Mouse (Mus musculus): ENCODE measurements around the gene Higd1c.
"Not testable (repeated sequence)": the region's sequence is repeated elsewhere in the genome, so short reads cannot be mapped to it uniquely, and the experiment has no call there.

Gene Higd1c

GRCm38 (mm10) chr15:100365967-100366366, 1.6 kb downstream of the Higd1c start:
- not testable (repeated sequence) for DNase-seq

DNA sequence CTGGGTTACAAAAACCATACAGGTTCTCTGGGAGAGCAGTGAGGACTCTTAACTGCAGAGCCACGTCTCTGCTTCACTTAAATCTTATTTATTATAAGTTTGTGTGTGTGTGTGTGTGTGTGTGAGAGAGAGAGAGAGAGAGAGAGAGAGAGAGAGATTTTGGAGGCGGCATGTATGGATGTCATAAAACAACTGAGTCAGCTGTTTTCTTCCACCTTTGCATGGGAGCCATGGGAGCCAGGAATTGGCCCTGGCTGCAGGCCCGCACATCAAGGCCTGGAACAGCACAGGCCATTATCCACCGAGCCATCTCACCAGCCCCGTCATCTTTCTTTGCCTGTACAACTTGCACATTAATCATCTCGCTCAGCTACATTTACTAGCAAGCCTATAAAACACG, 2.8 kb downstream of the Higd1c start:
- DNase-seq = no peak

DNA sequence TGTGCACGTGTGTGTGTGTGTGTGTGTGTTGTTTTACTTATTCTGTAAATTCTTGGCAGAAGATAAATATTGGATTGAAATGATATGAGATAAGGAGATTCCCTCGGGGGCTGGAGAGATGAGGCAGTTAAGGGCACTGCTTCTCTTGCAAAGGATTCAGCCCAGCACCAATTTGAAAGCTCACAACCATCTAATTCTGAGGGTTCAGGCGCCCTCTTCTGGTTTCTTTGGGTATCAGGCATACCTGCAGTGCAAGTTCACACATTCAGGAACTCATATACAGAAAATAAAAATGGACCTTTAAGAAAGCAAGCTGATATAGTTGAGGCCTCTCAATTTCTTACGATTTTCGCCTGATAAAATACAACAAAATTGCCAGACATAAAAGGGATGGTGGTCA, 10.7 kb downstream of the Higd1c start:
- DNase-seq = peak in 1 of 2 experiments; percentile 26

GRCm38 (mm10) chr15:100377847-100378505, 13.6 kb downstream of the Higd1c start:
- DNase-seq = not testable (repeated sequence)

GRCm38 (mm10) chr15:100379658-100380057, 15.3 kb downstream of the Higd1c start:
- DNase-seq = no peak

GRCm38 (mm10) chr15:100380104-100380503, 15.8 kb downstream of the Higd1c start:
- DNase-seq = no peak

GRCm38 (mm10) chr15:100385705-100386104, 21.4 kb downstream of the Higd1c start:
- DNase-seq = no peak

- DNase-seq = no peak
Measured at GRCm38 (mm10) chr15:100387544-100388223, 23.3 kb downstream of the Higd1c start.

DNA sequence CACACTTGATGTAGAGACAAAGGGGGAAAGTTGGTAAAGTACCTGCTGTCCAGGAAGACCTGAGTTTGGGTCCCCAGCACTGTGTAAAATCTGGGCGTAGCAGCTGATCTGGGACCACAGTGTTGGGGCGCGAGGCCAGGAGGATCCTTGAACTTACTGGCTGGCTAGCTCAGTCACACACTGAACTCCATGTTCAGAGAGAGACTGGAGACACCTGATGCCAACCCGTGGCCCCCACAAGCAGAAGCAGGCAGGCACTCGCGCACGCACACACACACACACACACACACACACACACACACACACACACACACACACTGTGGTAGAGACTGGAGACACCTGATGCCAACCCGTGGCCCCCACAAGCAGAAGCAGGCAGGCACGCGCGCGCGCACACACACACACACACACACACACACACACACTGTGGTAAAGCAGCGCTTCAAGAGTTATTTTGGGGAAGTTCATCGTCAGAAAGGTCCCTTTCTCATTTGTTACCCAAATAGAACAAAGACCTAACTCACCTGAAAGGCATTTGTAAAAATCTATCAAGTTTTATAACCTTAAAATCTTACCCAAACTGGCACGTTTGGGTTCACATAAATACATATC, 24.0 kb downstream of the Higd1c start:
- no peak for DNase-seq

DNA sequence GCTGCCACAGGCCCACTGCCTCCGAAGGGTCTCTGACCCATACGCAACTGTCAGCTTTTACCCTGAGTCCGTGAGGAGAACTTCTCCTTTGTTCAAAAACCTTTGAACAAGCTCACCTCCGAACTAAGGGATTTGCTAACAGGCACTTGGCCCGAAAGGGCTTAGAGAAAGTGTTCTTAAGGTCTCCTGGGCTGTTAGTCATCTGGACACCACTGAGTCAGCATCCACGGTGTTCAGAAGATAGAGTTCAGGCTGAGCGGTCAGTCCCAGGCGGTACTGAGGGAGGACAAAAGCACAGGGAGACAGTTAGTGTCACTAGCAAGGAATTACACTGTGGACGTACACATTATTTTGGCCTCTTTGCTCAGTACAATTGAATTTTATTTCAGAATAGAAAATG, 24.5 kb downstream of the Higd1c start:
- no peak for DNase-seq

DNA sequence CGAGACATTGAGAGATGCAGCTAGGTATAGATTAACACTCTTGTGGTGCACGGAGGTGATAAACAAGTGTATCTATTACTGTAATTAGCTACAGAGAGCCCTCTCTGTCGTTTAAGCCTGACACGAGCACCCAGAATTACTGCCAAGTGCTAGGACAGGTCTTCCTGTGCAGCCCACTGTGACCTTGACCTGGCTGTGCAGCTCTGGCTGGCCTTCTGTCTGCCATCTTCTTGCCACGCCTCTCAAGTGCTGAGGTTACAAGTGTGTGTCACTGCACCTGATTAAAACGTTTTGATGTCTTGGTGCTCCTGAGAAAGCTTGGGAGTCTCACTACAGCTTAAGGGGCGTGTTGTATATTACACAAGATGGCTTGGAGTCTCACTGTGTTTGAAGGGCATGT, 26.7 kb downstream of the Higd1c start:
- no peak for DNase-seq

GRCm38 (mm10) chr15:100391599-100391998, 27.3 kb downstream of the Higd1c start:
- DNase-seq = no peak

- no peak for DNase-seq
Measured at GRCm38 (mm10) chr15:100393016-100393415, 28.7 kb downstream of the Higd1c start.

DNA sequence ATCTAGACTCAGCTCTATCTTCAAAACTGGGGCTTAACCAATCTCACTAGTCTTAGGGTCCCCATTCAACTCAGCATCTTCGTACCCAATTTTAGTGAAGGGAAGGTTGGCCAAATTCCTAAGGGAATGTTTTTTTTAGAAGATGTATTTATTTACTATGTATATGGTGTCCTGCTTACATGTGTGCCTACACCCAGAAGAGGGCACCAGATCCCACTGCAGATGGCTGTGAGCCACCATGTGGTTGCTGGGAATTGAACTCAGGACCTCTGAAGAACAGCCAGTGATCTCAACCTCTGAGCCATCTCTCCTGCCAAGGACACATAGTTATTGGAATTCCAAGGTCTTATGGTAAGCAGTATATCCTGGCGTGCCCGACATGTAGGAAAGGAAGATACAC, 31.2 kb downstream of the Higd1c start:
- DNase-seq = no peak

DNA sequence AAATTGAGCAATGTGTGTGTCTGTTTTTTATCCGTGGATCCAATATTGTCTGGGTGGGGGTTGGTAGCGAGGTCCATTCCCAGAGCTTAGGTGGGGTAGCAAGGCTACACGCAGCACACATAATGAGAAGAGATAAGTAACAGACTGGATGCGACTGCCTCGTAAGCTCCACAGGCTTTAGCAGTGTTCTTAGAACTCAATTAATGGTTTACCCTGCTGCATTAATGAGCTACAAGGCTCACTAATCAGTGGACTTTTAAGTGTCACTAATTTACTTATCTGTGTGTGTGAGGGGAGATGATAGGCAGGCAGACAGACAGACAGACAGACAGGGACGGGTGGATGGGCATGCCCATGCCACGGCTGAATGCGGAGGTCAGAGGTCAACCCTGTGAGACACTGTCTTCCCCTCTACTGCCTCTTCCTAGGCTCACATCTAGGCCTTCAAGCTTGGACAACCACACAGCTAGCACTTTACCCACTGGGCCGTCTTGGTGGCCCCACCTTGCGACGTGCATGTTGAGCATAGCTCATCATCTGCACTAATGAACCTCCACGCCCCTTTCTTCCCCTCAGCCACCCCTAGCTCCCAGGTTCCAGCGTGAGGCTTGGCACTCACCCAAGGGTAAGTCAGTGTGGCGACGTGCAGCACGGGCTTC, 36.4 kb downstream of the Higd1c start:
- no peak for DNase-seq

- DNase-seq = no peak
Measured at GRCm38 (mm10) chr15:100401811-100402210, 37.5 kb downstream of the Higd1c start.

GRCm38 (mm10) chr15:100402347-100402746, 38.0 kb downstream of the Higd1c start:
- no peak for DNase-seq

GRCm38 (mm10) chr15:100402798-100403197, 38.5 kb downstream of the Higd1c start:
- DNase-seq = no peak

DNA sequence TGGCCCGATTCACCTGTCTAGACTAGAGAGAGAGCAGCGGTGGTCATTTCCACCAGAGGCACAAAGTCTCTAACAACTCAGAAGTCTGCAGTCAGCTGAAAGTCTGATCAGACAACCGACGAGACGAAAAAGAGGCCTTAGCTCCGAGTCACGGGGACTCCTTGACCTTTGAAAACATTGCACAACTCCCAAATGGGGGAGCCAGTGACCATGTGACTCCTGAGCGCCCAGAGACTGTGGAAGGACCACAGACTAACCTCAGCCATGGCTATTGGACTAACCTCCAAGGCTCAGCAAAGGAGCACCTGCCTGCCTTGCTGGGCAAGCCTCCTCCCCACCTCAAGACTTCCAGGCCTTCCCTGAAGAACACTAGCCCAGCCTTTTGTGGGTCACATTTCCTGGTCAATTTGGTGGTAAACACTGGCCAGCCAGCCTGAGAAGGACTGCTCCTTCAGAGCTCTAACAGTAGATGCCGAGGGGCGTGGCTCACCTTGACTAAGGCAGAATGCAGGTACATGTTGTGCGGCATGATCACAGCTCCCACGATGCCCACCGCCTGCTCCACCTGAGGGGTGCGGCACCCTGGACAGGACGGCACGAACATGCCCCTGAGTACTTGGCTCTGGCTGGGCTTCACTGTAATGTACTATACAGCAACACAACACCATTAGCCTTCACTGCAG, 39.1 kb downstream of the Higd1c start:
- no peak for DNase-seq

DNA sequence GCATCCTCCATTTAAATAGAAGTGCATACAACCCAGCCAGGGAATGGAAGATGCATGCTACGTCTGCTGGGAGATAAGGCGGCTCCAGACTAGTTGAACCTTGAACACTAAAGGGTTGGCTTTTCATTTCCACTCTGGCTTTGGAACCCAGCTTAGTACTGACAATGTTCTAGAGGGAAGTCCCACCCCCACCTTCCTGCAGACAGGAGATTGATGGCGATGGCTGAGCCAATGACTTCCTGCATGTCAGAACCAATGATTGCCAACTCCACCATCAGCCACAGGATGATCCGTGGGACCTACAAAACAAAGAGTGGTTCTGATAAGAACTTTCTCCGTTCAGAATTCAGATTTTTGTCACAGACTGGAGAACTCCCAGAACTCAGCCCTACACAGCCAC, 41.7 kb downstream of the Higd1c start:
- DNase-seq = no peak

- DNase-seq = no peak
Measured at GRCm38 (mm10) chr15:100410918-100411672, 46.8 kb downstream of the Higd1c start.

DNA sequence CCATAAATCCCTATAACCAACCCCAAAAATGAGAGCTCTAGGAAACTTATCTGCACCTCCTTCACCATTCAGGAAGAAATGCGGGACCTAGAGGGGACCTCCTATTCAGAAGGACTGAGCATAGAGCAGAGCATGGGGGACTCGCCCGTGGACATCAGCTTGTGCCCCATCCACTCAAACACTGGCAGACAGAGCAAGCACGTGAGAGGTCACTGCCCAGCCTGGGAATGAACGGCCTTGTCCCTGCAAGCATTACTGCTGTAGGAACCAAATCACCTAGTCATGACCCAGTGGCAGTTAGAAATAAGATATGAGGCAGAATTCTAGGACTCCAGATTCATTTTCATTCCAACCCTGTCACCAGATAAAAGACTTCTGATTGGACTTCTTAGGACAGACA, 47.4 kb downstream of the Higd1c start:
- no peak for DNase-seq
